Mouse (Mus musculus) urinary bladder, postnatal 14 days (tissue): ENCODE results near the gene Ankrd60.

Source experiments
- DNase-seq: peaks from one replicate; pipeline ENCODE4 v3.0.0; 2021; ENCODE audit warnings: low spot score

Gene Ankrd60

GRCm38 (mm10) chr2:173577669-173578557, at the start of gene Ankrd60:
Ankrd60 (minus strand) TSS chr2:173578365.
- DNase-seq, result no peak

- DNase-seq, result no peak
Observed at GRCm38 (mm10) chr2:173625786-173626185, 47.6 kb upstream of the Ankrd60 start.

- no peak for DNase-seq
Observed at GRCm38 (mm10) chr2:173624667-173625066, 46.5 kb upstream of the Ankrd60 start.

- DNase-seq, result peak; percentile 26
Observed at GRCm38 (mm10) chr2:173622173-173622601, 44.0 kb upstream of the Ankrd60 start.

GRCm38 (mm10) chr2:173620645-173621044, 42.5 kb upstream of the Ankrd60 start:
- no peak for DNase-seq

- DNase-seq, result no peak
Observed at GRCm38 (mm10) chr2:173619132-173619531, 41.0 kb upstream of the Ankrd60 start.

GRCm38 (mm10) chr2:173616156-173616555, 38.0 kb upstream of the Ankrd60 start:
- no peak for DNase-seq

GRCm38 (mm10) chr2:173615378-173616081, 37.4 kb upstream of the Ankrd60 start:
- no peak for DNase-seq

- no peak for DNase-seq
Observed at GRCm38 (mm10) chr2:173608020-173608958, 30.1 kb upstream of the Ankrd60 start.

GRCm38 (mm10) chr2:173606415-173606804, 28.2 kb upstream of the Ankrd60 start:
- no peak for DNase-seq

- no peak for DNase-seq
Observed at GRCm38 (mm10) chr2:173605713-173606414, 27.7 kb upstream of the Ankrd60 start.

- DNase-seq, result no peak
Observed at GRCm38 (mm10) chr2:173601861-173602260, 23.7 kb upstream of the Ankrd60 start.

- DNase-seq, result no peak
Observed at GRCm38 (mm10) chr2:173595374-173595781, 17.2 kb upstream of the Ankrd60 start.

- DNase-seq, result no peak
Observed at GRCm38 (mm10) chr2:173594313-173595063, 16.3 kb upstream of the Ankrd60 start.

- DNase-seq, result no peak
Observed at GRCm38 (mm10) chr2:173593841-173594240, 15.7 kb upstream of the Ankrd60 start.

GRCm38 (mm10) chr2:173592781-173593180, 14.6 kb upstream of the Ankrd60 start:
- DNase-seq, result no peak

GRCm38 (mm10) chr2:173587411-173587810, 9.2 kb upstream of the Ankrd60 start:
- no peak for DNase-seq

GRCm38 (mm10) chr2:173586118-173586968, 8.2 kb upstream of the Ankrd60 start:
- peak; percentile 77 for DNase-seq

- peak; percentile 18 for DNase-seq
Observed at GRCm38 (mm10) chr2:173585387-173586117, 7.4 kb upstream of the Ankrd60 start.
